Mouse (Mus musculus) brain, embryonic 14.5 days (tissue): ENCODE data around the gene 4930502E18Rik.
"Not testable (repeated sequence)": the region's sequence is repeated elsewhere in the genome, so short reads cannot be mapped to it uniquely, and the experiment has no call there.

Source experiments
- CTCF ChIP-seq: fragments of 200-500 bp; IDR thresholded peaks from 2 replicates; pipeline ENCODE4 v1.5.1; 2012; ENCODE audit warnings: inconsistent platforms, mild to moderate bottlenecking, moderate library complexity, borderline replicate concordance; ENCODE audit not compliant: insufficient read depth, insufficient read length; ENCODE audit errors: extremely low read depth
- POLR2A ChIP-seq: fragments of 200-500 bp; IDR thresholded peaks from 2 replicates; pipeline ENCODE4 v1.6.1; 2012; ENCODE audit warnings: mild to moderate bottlenecking, inconsistent platforms, borderline replicate concordance; ENCODE audit not compliant: poor library complexity, insufficient read depth, insufficient read length, severe bottlenecking; ENCODE audit errors: extremely low read depth

- TF ChIP-seq CTCF, POLR2A: not testable (repeated sequence)
Measured at GRCm38 (mm10) chrX:53682650-53683049, 42.0 kb upstream of the 4930502E18Rik start.
